Mouse (Mus musculus): ENCODE data around the gene Lhfpl2. TPM values are rescaled to one million over a fixed set of nuclear protein-coding genes. Genes with fewer than 3 reads are reported as not detected.

Lhfpl2 gene
- 9.5 and 26.5 TPM in 2 replicates for polyA plus RNA-seq (2012; rRNA removed)

DNA sequence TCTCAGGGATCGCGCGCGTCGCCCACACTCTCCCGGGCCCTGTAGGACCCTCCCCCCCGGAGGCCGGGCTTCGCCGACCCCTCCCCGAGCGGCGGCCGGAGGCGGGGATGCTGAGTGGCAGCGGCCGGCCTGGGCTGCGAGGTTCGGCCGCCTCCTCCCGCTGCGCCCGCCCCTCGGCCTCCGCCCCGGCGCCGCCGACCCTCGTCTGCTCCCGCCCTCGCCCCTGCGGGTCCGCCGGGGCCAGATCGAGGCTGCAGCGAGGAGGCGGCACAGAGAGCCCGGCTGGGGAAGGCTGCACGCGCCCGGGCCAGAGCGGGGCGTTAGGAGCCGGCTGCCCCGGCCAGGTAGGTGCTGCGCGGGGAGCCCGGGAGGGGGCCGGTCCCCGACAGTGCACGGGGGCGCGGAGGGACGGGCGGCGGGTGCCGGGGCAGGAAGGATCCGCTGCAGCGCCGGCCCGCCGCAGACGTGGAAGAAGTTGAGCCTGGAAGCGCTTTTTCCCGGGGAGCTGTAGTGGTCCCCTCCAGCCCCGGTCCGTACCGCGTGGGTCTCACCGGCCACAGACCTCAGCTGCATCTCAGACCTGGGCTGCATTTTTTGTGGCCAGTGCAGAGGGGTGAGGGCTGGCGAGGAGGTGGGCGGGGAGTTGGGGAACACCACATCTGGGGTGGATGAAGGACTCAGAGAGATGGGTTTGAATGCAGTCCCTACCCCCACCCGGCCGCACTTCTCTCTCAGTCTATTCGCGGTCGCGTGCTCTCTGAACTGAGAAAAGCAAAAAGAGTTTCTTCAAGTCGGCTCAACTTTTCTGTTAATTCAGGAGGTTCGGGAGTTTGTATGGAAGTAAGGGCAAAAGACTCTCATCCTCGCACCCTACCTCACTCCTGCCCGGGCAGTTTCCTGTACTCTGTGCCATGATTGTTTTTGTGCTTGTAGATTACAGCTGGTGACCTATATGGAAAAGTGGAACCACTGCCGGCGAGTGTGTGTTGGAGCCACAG lies at the start of gene Lhfpl2:
TSS of gene Lhfpl2 (plus strand) at position 234 of the 998 bp plus-strand sequence.

Other genes with a start within 250 kb of the Lhfpl2 start
- 18.5 and 22.0 TPM in 2 replicates for gene Scamp1, start 228.1 kb downstream of the Lhfpl2 start, polyA plus RNA-seq (2012; rRNA removed)

Data from central nervous system, embryonic 11.5 days (tissue).